Mouse (Mus musculus) midbrain, embryonic 10.5 days (tissue): ENCODE measurements at regions not wholly inside any gene's neighbourhood (a gene's known extent, or its start where the extent isn't known, plus 50 kb on each side); places are given as distances from the start of the nearest gene placed in this dataset.

Source experiments
- DNase-seq: peaks from one replicate; pipeline ENCODE4 v3.0.0-alpha.2; 2017; ENCODE audit warnings: low spot score
- H3K27ac ChIP-seq: fragments of 300-500 bp; sonication (generic); replicated peaks from 2 replicates; pipeline ENCODE4 v1.5.1; 2016; ENCODE audit warnings: mild to moderate bottlenecking
- H3K27me3 ChIP-seq: fragments of 300-500 bp; sonication (generic); 2 replicates; pipeline ENCODE4 v1.6.1; 2016; ENCODE audit warnings: low read depth, mild to moderate bottlenecking; ENCODE audit not compliant: poor library complexity, severe bottlenecking
- H3K36me3 ChIP-seq: fragments of 300-500 bp; sonication (generic); 2 replicates; pipeline ENCODE4 v1.6.1; 2016; ENCODE audit warnings: mild to moderate bottlenecking, moderate library complexity
- H3K4me1 ChIP-seq: fragments of 300-500 bp; sonication (generic); 2 replicates; pipeline ENCODE4 v1.6.1; 2016
- H3K4me3 ChIP-seq: fragments of 300-500 bp; sonication (generic); 2 replicates; pipeline ENCODE4 v1.5.1; 2016; ENCODE audit warnings: mild to moderate bottlenecking, moderate library complexity
- H3K9me3 ChIP-seq: fragments of 300-500 bp; sonication (generic); replicated peaks from 2 replicates; pipeline ENCODE4 v1.6.1; 2016; ENCODE audit warnings: mild to moderate bottlenecking
- WGBS: fragments of 180-500 bp; shearing (Covaris S2); methylation state at CpG from one replicate; pipeline ENCODE4 v1.1.7; 2016; 5-methylcytosine and 5-hydroxymethylcytosine counted together

GRCm38 (mm10) chr4:89523423-89524259, 155.6 kb upstream of the Dmrta1 start:
- H3K27ac ChIP-seq = no peak overlapping the region
- peaks cover 7% of the 10 kb centered on the region; the same call in 1 of the 2 replicates for H3K4me1 ChIP-seq
- H3K27me3 ChIP-seq = peaks cover 48% of the 10 kb centered on the region
- peak overlapping the region; percentile 57 for H3K4me3 ChIP-seq
- DNase-seq = peak; percentile 21
- H3K9me3 ChIP-seq = no peaks in the 10 kb centered on the region
- no peaks in the 10 kb centered on the region for H3K36me3 ChIP-seq
- 9% methylated on average over 10 of the region's 10 CpGs for WGBS

GRCm38 (mm10) chr4:89518027-89518426, 161.2 kb upstream of the Dmrta1 start:
- 0 out of 2 replicates have a peak, but pooled peaks cover 5% of the 10 kb centered on the region for H3K4me1 ChIP-seq
- peaks cover 18% of the 10 kb centered on the region for H3K27me3 ChIP-seq
- 84% methylated on average over 3 of the region's 3 CpGs for WGBS
- no peak overlapping the region for H3K27ac ChIP-seq
- DNase-seq = no peak
- H3K4me3 ChIP-seq = no peak overlapping the region
- no peaks in the 10 kb centered on the region for H3K9me3 ChIP-seq
- H3K36me3 ChIP-seq = no peaks in the 10 kb centered on the region

- Histone ChIP-seq H3K27me3 (no peaks in the 10 kb centered on the region), H3K36me3 (no peaks in the 10 kb centered on the region), H3K27ac (no peak overlapping the region), H3K4me1 (0 out of 2 replicates have a peak, but pooled peaks cover 5% of the 10 kb centered on the region), H3K9me3 (no peaks in the 10 kb centered on the region), H3K4me3 (no peak overlapping the region)
- no peak for DNase-seq
- 57% methylated on average over 7 of the region's 7 CpGs for WGBS
Observed at GRCm38 (mm10) chr4:89515823-89516411, 163.3 kb upstream of the Dmrta1 start.

- Histone ChIP-seq H3K4me1 (0 out of 2 replicates have a peak, but pooled peaks cover 5% of the 10 kb centered on the region), H3K36me3 (no peaks in the 10 kb centered on the region), H3K4me3 (no peak overlapping the region), H3K27me3 (no peaks in the 10 kb centered on the region), H3K9me3 (no peaks in the 10 kb centered on the region), H3K27ac (no peak overlapping the region)
- no peak for DNase-seq
- WGBS = 89% methylated on average over 7 of the region's 7 CpGs
Observed at GRCm38 (mm10) chr4:89514981-89515380, 164.3 kb upstream of the Dmrta1 start.

- Histone ChIP-seq H3K4me3 (no peak overlapping the region), H3K27me3 (no peaks in the 10 kb centered on the region), H3K9me3 (no peaks in the 10 kb centered on the region), H3K4me1 (peaks cover 12% of the 10 kb centered on the region), H3K27ac (no peak overlapping the region), H3K36me3 (no peaks in the 10 kb centered on the region)
- WGBS = 91% methylated on average over 5 of the region's 5 CpGs
- no peak for DNase-seq
Observed at GRCm38 (mm10) chr4:89510593-89510992, 168.6 kb upstream of the Dmrta1 start.

- 86% methylated on average over 13 of the region's 13 CpGs for WGBS
- Histone ChIP-seq H3K4me1 (peaks cover 17% of the 10 kb centered on the region), H3K9me3 (no peaks in the 10 kb centered on the region), H3K4me3 (no peak overlapping the region), H3K36me3 (no peaks in the 10 kb centered on the region), H3K27ac (no peak overlapping the region), H3K27me3 (no peaks in the 10 kb centered on the region)
- DNase-seq = no peak
Observed at GRCm38 (mm10) chr4:89509655-89510391, 169.4 kb upstream of the Dmrta1 start.

- no peak for DNase-seq
- Histone ChIP-seq H3K9me3 (no peaks in the 10 kb centered on the region), H3K27ac (no peak overlapping the region), H3K4me1 (peaks cover 17% of the 10 kb centered on the region), H3K36me3 (no peaks in the 10 kb centered on the region), H3K4me3 (no peak overlapping the region), H3K27me3 (no peaks in the 10 kb centered on the region)
- WGBS = 48% methylated on average over 6 of the region's 6 CpGs
Observed at GRCm38 (mm10) chr4:89508103-89508763, 171.0 kb upstream of the Dmrta1 start.

- DNase-seq = peak; percentile 27
- Histone ChIP-seq H3K4me3 (no peak overlapping the region), H3K36me3 (no peaks in the 10 kb centered on the region), H3K27me3 (no peaks in the 10 kb centered on the region), H3K27ac (no peak overlapping the region), H3K9me3 (no peaks in the 10 kb centered on the region), H3K4me1 (peaks cover 17% of the 10 kb centered on the region)
- WGBS = 28% methylated on average over 6 of the region's 6 CpGs
Observed at GRCm38 (mm10) chr4:89505368-89505819, 173.8 kb upstream of the Dmrta1 start.

- H3K4me1 ChIP-seq = peaks cover 1% of the 10 kb centered on the region
- DNase-seq = no peak
- no peaks in the 10 kb centered on the region for H3K9me3 ChIP-seq
- H3K27me3 ChIP-seq = no peaks in the 10 kb centered on the region
- H3K27ac ChIP-seq = no peak overlapping the region
- 74% methylated on average over 4 of the region's 4 CpGs for WGBS
- no peak overlapping the region for H3K4me3 ChIP-seq
- H3K36me3 ChIP-seq = no peaks in the 10 kb centered on the region
Observed at GRCm38 (mm10) chr4:89500232-89500631, 179.0 kb upstream of the Dmrta1 start.

- Histone ChIP-seq H3K4me3 (no peak overlapping the region), H3K27me3 (no peaks in the 10 kb centered on the region), H3K36me3 (no peaks in the 10 kb centered on the region), H3K9me3 (no peaks in the 10 kb centered on the region; the same call in 1 of the 2 replicates), H3K4me1 (no peaks in the 10 kb centered on the region), H3K27ac (no peak overlapping the region)
- no peak for DNase-seq
- 90% methylated on average over 8 of the region's 8 CpGs for WGBS
Observed at GRCm38 (mm10) chr4:89490947-89491346, 180.1 kb upstream of the Cdkn2b start.

- Histone ChIP-seq H3K9me3 (no peaks in the 10 kb centered on the region), H3K27me3 (no peaks in the 10 kb centered on the region), H3K4me3 (no peak overlapping the region), H3K36me3 (no peaks in the 10 kb centered on the region), H3K4me1 (no peaks in the 10 kb centered on the region), H3K27ac (no peak overlapping the region)
- DNase-seq = no peak
- 88% methylated on average over 5 of the region's 5 CpGs for WGBS
Observed at GRCm38 (mm10) chr4:89487416-89488165, 176.8 kb upstream of the Cdkn2b start.

- WGBS = 86% methylated on average over 4 of the region's 4 CpGs
- no peak overlapping the region for H3K27ac ChIP-seq
- H3K36me3 ChIP-seq = no peaks in the 10 kb centered on the region
- no peak overlapping the region for H3K4me3 ChIP-seq
- H3K9me3 ChIP-seq = no peaks in the 10 kb centered on the region
- H3K4me1 ChIP-seq = no peaks in the 10 kb centered on the region
- H3K27me3 ChIP-seq = no peaks in the 10 kb centered on the region
- DNase-seq = no peak
Observed at GRCm38 (mm10) chr4:89486963-89487362, 176.1 kb upstream of the Cdkn2b start.
